Mouse (Mus musculus): ENCODE measurements around the gene 4930544D05Rik. TPM values are rescaled to one million over a fixed set of nuclear protein-coding genes. Genes with fewer than 3 reads are reported as not detected.

Gene 4930544D05Rik
- total RNA-seq, 4 experiments from 2014 or later = not detected

DNA sequence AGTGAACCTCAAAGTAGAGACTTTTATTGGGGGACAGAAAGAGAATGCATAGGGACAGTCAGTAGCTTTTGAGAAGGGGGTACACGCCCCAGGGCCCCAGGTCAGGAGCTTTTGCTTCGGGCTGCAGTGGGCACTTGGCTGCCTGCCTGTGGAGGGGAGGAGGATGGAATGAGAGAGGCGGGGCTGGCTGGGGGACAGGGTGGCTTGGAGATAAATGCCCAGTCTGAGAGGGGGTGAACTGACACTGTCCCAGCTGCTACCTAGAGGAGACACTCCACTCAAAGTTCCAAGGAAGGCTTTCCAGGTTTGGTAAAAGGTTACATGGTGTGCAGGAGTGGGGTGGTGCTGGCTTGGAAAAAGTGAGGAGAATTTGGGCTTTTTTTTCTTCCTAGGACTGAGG lies 41.3 kb downstream of the 4930544D05Rik start, which contains the start of gene Eno3:
Gene Eno3 (plus strand): TSS at position 239 of the 400 bp plus-strand sequence.
- no peak for DNase-seq

DNA sequence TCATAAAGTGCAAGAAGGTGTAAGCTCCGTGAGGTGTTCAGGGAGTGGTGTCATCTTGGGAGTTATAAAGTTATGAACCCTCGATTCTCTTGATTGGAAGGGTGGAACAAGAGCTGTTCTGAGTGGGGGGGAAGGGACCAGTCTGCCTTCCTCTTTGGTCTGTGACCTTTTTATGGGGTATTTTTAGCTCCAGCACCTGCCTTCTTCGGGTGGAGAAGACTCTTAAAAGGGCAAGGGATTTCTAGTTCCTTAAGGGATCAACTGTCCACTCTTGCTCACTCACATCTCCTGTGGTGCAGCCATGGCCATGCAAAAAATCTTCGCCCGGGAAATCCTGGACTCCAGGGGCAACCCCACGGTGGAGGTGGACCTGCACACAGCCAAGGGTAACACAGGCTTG lies 41.9 kb downstream of the 4930544D05Rik start:
- DNase-seq = no peak

DNA sequence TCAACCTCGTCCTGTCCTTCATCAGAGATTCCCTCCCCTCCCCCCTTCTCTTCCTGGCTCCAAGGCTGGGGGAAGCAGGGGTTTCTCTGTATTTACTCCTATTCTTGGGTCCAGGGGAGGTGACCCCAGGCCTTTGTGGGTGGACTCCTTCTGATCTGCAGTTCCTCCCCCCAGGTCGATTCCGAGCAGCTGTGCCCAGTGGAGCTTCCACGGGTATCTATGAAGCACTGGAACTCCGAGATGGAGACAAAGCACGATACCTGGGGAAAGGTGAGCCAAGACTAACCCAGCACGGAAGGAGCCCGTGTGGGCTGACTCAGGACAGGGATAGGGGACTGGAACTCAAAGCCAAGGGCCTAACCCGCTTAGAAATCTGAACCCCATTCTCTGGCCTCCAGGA lies 42.3 kb downstream of the 4930544D05Rik start:
- no peak for DNase-seq

DNA sequence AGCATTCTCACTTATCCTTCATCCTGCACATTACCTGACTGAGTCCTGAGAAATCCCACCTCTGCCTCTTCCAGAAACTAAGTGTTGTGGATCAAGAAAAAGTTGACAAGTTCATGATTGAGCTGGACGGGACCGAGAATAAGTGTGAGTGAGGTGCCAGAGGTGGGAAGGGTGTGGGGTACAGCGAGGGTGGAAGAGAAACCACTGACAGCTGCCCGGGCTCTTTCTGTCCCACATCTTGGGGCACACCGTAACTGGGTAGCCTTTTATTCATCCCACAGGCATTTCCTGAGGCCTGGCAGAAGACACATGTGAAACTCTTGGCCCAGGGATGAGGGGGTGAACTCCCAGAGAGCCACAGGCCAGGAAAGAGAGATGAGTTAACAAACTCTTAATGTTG lies 42.9 kb downstream of the 4930544D05Rik start:
- DNase-seq = no peak

DNA sequence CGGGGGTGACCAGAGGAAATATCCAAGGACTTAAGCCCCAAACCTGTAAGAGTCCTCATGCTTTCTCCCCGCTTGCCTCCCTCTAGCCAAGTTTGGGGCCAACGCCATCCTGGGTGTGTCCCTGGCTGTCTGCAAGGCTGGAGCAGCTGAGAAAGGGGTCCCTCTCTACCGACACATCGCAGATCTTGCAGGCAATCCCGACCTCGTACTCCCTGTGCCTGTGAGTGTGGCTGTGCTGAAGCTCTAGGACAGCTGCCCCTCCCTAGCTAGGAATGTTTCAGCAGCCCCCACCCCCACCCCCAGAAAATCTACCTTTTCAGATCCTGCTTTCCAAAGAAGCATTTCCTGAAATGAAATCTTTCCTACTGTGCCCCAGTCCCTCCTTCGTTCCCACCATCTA lies 43.3 kb downstream of the 4930544D05Rik start:
- no peak for DNase-seq

DNA sequence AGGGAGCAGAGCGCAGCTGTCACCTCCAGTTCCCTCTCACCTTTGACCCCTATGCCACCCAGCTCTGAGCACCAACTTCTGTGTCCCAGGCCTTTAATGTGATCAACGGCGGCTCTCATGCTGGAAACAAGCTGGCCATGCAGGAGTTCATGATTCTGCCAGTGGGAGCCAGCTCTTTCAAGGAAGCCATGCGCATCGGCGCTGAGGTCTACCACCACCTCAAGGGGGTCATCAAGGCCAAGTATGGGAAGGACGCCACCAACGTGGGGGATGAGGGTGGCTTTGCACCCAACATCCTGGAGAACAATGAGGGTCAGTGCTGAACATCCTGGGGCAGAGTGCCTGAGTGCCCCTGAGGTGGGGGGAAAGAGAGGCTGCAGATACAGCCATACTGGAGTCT lies 44.9 kb downstream of the 4930544D05Rik start:
- DNase-seq = no peak

DNA sequence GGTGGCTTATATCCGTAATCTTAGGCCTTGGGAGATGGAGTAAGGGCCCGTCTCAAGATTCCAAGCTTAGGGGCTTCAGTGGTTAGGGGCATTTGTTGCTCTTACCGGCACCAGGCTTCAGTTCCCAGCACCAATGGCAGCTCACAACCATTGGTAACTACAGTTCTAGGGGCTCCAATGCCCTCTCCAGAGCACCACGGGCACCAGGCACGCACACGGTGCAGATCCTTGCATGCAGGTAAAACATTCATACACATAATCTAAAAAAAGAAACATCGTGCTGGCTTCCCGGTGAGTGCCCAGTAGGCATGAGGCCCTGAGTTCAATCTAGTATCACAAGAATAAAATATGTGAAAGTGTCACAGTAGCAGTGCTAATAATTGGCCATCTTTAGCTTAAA lies 47.5 kb downstream of the 4930544D05Rik start:
- no peak for DNase-seq

DNA sequence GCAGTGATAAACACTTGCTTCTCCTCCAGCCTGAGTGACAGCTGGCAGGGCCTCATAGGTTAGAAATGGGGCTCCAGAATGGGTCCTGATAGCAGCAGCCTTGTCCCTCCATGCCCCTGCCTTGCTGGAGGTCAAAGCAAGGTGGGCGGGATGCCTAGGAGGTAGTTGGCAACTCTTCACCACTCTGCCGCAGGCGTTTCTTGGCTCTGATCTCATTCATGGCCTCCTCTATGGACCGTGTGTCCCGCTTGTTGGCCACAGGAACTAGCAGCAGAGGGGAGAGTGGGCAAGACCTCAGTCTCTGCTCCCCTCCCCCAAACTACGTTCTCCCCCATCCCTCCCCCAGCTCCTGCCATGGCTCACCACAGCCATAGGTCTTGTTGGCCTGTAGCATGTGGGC lies 48.3 kb downstream of the 4930544D05Rik start:
- no peak for DNase-seq

DNA sequence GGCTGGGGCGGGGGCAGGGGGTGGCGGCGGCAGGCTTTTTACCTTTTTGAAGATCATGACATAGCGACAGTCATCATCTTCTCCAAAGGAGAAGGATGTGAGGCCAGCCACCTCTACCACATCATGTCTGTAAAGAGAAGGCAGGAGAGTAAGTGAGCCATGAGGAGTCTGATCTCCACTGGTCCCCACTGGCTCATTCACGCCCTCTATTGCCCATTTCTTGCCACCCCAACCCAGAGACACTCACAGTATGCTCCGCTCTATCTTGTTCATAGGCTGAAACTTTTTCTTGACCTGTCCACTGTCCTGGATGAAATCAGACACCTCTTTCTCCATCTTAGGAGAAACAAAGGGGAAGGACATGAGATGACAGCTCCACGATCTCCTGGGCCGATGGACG lies 49.1 kb downstream of the 4930544D05Rik start:
- DNase-seq = no peak

Other genes starting within 250 kb of the 4930544D05Rik start
- gene Pelp1, start 205.8 kb upstream of the 4930544D05Rik start, total RNA-seq (2022) = 10 to 100 TPM; 24.2 to 29.9 (median 28.2) TPM
- gene Arrb2, start 183.2 kb upstream of the 4930544D05Rik start, total RNA-seq (2022) = 10 to 100 TPM; 22.0 to 51.3 (median 33.9) TPM
- gene Med11, start 163.9 kb upstream of the 4930544D05Rik start, total RNA-seq (2022) = 10 to 100 TPM; 23.4 to 24.4 (median 24.2) TPM
- 1 to 10 TPM; 1.7 to 4.3 (median 3.0) TPM for gene Zmynd15, start 156.4 kb upstream of the 4930544D05Rik start, total RNA-seq (2022)
- 10 to 100 TPM in 3 of 4 experiments, 1 to 10 TPM in 1; 9.4 to 18.2 (median 16.1) TPM for gene Cxcl16, start 155.9 kb upstream of the 4930544D05Rik start, total RNA-seq (2022)
- not detected for gene Tm4sf5, start 110.6 kb upstream of the 4930544D05Rik start, total RNA-seq (2022)
- gene Vmo1, start 101.2 kb upstream of the 4930544D05Rik start, total RNA-seq (2022) = under 1 TPM in 1 of 4 experiments, not detected in 3; 0.46 TPM
- not detected for gene Gltpd2, start 96.7 kb upstream of the 4930544D05Rik start, total RNA-seq (2022)
- 100 to 1,000 TPM; 247 to 298 (median 278) TPM for gene Psmb6, start 90.5 kb upstream of the 4930544D05Rik start, total RNA-seq (2022)
- not detected for gene Gm40193, start 82.9 kb upstream of the 4930544D05Rik start, total RNA-seq (2022)
- gene Pld2, start 75.8 kb upstream of the 4930544D05Rik start, total RNA-seq (2022) = 10 to 100 TPM in 2 of 4 experiments, 1 to 10 TPM in 2; 7.8 to 15.0 (median 11.2) TPM
- gene Mink1, start 53.0 kb upstream of the 4930544D05Rik start, total RNA-seq (2022) = 10 to 100 TPM; 50.6 to 90.5 (median 71.2) TPM
- not detected for gene Chrne, start 3.4 kb downstream of the 4930544D05Rik start, total RNA-seq (2022)
- gene Gp1ba, start 23.3 kb downstream of the 4930544D05Rik start, total RNA-seq (2022) = not detected
- 100 to 1,000 TPM in 2 of 4 experiments, 10 to 100 TPM in 2; 82.3 to 136 (median 110) TPM for gene Rnf167, start 31.4 kb downstream of the 4930544D05Rik start, total RNA-seq (2022)
- 100 to 1,000 TPM; 121 to 137 (median 127) TPM for gene Slc25a11, start 31.6 kb downstream of the 4930544D05Rik start, total RNA-seq (2022)
- gene Pfn1, start 38.8 kb downstream of the 4930544D05Rik start, total RNA-seq (2022) = 1,000 to 10,000 TPM in 1 of 4 experiments, 100 to 1,000 TPM in 3; 582 to 1,056 (median 737) TPM
- gene Eno3, start 41.4 kb downstream of the 4930544D05Rik start, total RNA-seq (2022) = 10 to 100 TPM; 39.4 to 66.5 (median 54.7) TPM
- 100 to 1,000 TPM in 1 of 4 experiments, 10 to 100 TPM in 3; 79.2 to 112 (median 89.0) TPM for gene Spag7, start 53.6 kb downstream of the 4930544D05Rik start, total RNA-seq (2022)
- gene Camta2, start 72.3 kb downstream of the 4930544D05Rik start, total RNA-seq (2022) = 10 to 100 TPM; 42.7 to 57.7 (median 49.8) TPM
- 10 to 100 TPM in 2 of 4 experiments, 1 to 10 TPM in 2; 5.3 to 11.4 (median 8.6) TPM for gene Inca1, start 84.3 kb downstream of the 4930544D05Rik start, total RNA-seq (2022)
- gene Kif1c, start 84.7 kb downstream of the 4930544D05Rik start, total RNA-seq (2022) = 100 to 1,000 TPM; 130 to 210 (median 165) TPM
- 10 to 100 TPM; 11.7 to 14.8 (median 13.9) TPM for gene Zfp3, start 148.4 kb downstream of the 4930544D05Rik start, total RNA-seq (2022)
- gene Scimp, start 196.7 kb downstream of the 4930544D05Rik start, total RNA-seq (2022) = 1 to 10 TPM; 1.1 to 2.7 (median 2.0) TPM
- 100 to 1,000 TPM; 127 to 241 (median 172) TPM for gene Rabep1, start 228.9 kb downstream of the 4930544D05Rik start, total RNA-seq (2022)